Mouse (Mus musculus) liver, embryonic 14.5 days (tissue): Measurements from ENCODE around the gene Ankib1. TPM values are rescaled to one million over a fixed set of nuclear protein-coding genes. Genes with fewer than 3 reads are reported as not detected.

ENCODE experiments used
- ATAC-seq: fragments of 200-750 bp; cut with Nextera tagmentation; 2 replicates; pipeline ENCODE4 v1.8.0; 2017; ENCODE audit warnings: moderate number of reproducible peaks, mild to moderate bottlenecking, moderate library complexity; ENCODE audit not compliant: insufficient read depth
- DNase-seq, 3 experiments: peaks; one replicate each; pipeline ENCODE4 v3.0.0-alpha.2; 2012 to 2013; ENCODE audit warnings: low read depth in 3 of 3, low spot score in 3 of 3
- H3K27ac ChIP-seq: fragments of 300-500 bp; sonication (generic); 2 replicates; pipeline ENCODE4 v1.5.1; 2014; ENCODE audit warnings: moderate library complexity, mild to moderate bottlenecking, control low read depth, inconsistent platforms
- H3K27me3 ChIP-seq: fragments of 300-500 bp; sonication (generic); 2 replicates; pipeline ENCODE4 v1.6.1; 2014; ENCODE audit warnings: mild to moderate bottlenecking, low read length, moderate library complexity; ENCODE audit not compliant: control insufficient read depth, insufficient read depth
- H3K36me3 ChIP-seq: fragments of 300-500 bp; sonication (generic); replicated peaks from 2 replicates; pipeline ENCODE4 v1.6.1; 2014; ENCODE audit warnings: low read depth; ENCODE audit not compliant: control insufficient read depth, insufficient read depth
- H3K4me1 ChIP-seq, 2 experiments: fragments of 200-500 bp in 1 of 2; fragments of 300-500 bp in 1 of 2; sonication (generic) in 1 of 2; replicated peaks; 2 replicates each; pipeline ENCODE4 v1.6.1; 2012 to 2014; ENCODE audit warnings: antibody characterized with exemption in 1 of 2, inconsistent platforms in 1 of 2, low read length in 1 of 2; ENCODE audit not compliant: control insufficient read depth in 2 of 2, insufficient read depth in 2 of 2
- H3K4me2 ChIP-seq: fragments of 300-500 bp; sonication (generic); 2 replicates; pipeline ENCODE4 v1.6.1; 2014; ENCODE audit warnings: low read depth, mild to moderate bottlenecking, control low read depth, moderate library complexity
- H3K4me3 ChIP-seq, 2 experiments: fragments of 200-500 bp in 1 of 2; fragments of 300-500 bp in 1 of 2; sonication (generic) in 1 of 2; 2 replicates each; pipeline ENCODE4 v1.5.1; 2012 to 2014; ENCODE audit warnings: low read depth in 2 of 2, low read length in 2 of 2, mild to moderate bottlenecking in 2 of 2, control low read depth in 1 of 2, inconsistent platforms in 1 of 2, moderate library complexity in 1 of 2; ENCODE audit not compliant: insufficient read depth in 1 of 2
- H3K9ac ChIP-seq: fragments of 300-500 bp; sonication (generic); replicated peaks from 2 replicates; pipeline ENCODE4 v1.6.1; 2014; ENCODE audit warnings: mild to moderate bottlenecking, control low read depth, moderate library complexity
- H3K9me3 ChIP-seq: fragments of 300-500 bp; sonication (generic); 2 replicates; pipeline ENCODE4 v1.6.1; 2016; ENCODE audit warnings: low read length, mixed read lengths; ENCODE audit not compliant: control insufficient read depth
- CTCF ChIP-seq: IDR thresholded peaks from 2 replicates; pipeline ENCODE4 v1.5.1; 2016; ENCODE audit warnings: antibody characterized with exemption, low read depth, control low read depth
- EP300 ChIP-seq: IDR thresholded peaks from 2 replicates; pipeline ENCODE4 v1.6.1; 2016; ENCODE audit warnings: antibody characterized with exemption, low read depth
- WGBS: fragments of 180-500 bp; shearing (Covaris S2); extraction: QIAGEN DNeasy Blood & Tissue Kit; methylation state at CpG from one replicate; pipeline ENCODE4 v1.1.7; 2014; ENCODE audit not compliant: insufficient replicate concordance; 5-methylcytosine and 5-hydroxymethylcytosine counted together
- microRNA-seq: library from miRNA; unstranded; fragments of <30 nt; microRNA quantifications from one replicate; pipeline ENCODE4, GENCODE M21; 2016
- polyA plus RNA-seq, 2 experiments: library from polyadenylated mRNA; depleted of rRNA in 1 of 2; stranded (reverse) in 1 of 2; unstranded in 1 of 2; fragments of >200 nt; fragmentation: Nextera tagmentation in 1 of 2; extraction: Ambion mirVana in 1 of 2; gene quantifications; 2 replicates each; pipeline versions ENCODE4 v1.2.1 to v1.2.3; 2012 to 2014

Gene Ankib1
- polyA plus RNA-seq, 2 experiments = 3.1 to 3.8 TPM

DNA sequence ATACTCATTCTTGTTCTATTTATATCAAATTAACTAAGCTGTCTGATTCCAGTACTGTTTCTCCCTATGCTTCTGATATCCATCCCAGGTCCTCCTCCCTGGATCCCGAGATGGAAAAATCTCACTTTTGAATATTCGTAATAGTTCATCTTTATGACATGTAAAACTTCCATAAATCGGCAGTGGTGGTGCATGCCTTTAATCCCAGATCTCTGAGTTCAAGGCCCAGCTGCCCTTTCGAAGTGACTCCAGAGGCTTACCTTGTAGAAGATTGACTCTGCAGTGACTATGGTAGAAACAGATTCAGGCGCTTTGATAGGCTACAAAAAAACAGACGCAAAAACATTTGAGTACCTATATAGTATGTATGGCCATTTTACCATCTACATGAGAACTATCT is 158.1 kb downstream of the Ankib1 start:
- H3K27ac ChIP-seq = no peak overlapping the region
- H3K36me3 ChIP-seq = peaks cover 34% of the 10 kb centered on the region
- no peak overlapping the region for H3K9ac ChIP-seq
- no peaks in the 10 kb centered on the region for H3K27me3 ChIP-seq
- H3K9me3 ChIP-seq = no peaks in the 10 kb centered on the region
- H3K4me1 ChIP-seq = peaks cover 3 to 12% of the 10 kb centered on the region in 2 experiments; a peak in 3 of 4 replicates
- no peak overlapping the region for H3K4me3 ChIP-seq
- no peak overlapping the region for H3K4me2 ChIP-seq
- 83% methylated on average over 6 of the region's 6 CpGs for WGBS
- ATAC-seq (no peak), DNase-seq (no peak)
- TF ChIP-seq CTCF = no peak
- no peak for TF ChIP-seq EP300

Small RNA genes within 50 kb of the gene (microRNA-seq; reads per million reads assigned to microRNA genes)
- gene Gm22926 (not detected), gene Gm26238 (not detected)

Other genes with a start within 250 kb of the Ankib1 start
- 1.2 and 1.9 TPM in 2 replicates for gene 1700109H08Rik, start 231.4 kb downstream of the Ankib1 start, polyA plus RNA-seq (2012; rRNA removed)
- 0.50 and 0.71 TPM in 2 replicates for gene 1700109H08Rik, start 231.4 kb downstream of the Ankib1 start, polyA plus RNA-seq (2014; fragmentation: Nextera tagmentation; extraction: Ambion mirVana)
- gene Pex1, start 206.9 kb downstream of the Ankib1 start, polyA plus RNA-seq (2012; rRNA removed) = 2.2 and 4.0 TPM in 2 replicates
- gene Pex1, start 206.9 kb downstream of the Ankib1 start, polyA plus RNA-seq (2014; fragmentation: Nextera tagmentation; extraction: Ambion mirVana) = 2.9 and 3.8 TPM in 2 replicates
- gene Rbm48, start 206.3 kb downstream of the Ankib1 start, polyA plus RNA-seq (2012; rRNA removed) = 2.3 and 4.1 TPM in 2 replicates
- gene Rbm48, start 206.3 kb downstream of the Ankib1 start, polyA plus RNA-seq (2014; fragmentation: Nextera tagmentation; extraction: Ambion mirVana) = 5.7 and 6.2 TPM in 2 replicates
- not detected in 2 replicates for gene Tmbim7, start 151.7 kb downstream of the Ankib1 start, polyA plus RNA-seq (2012; rRNA removed)
- not detected in 2 replicates for gene Tmbim7, start 151.7 kb downstream of the Ankib1 start, polyA plus RNA-seq (2014; fragmentation: Nextera tagmentation; extraction: Ambion mirVana)
- 17.8 and 25.4 TPM in 2 replicates for gene Gatad1, start 145.7 kb downstream of the Ankib1 start, polyA plus RNA-seq (2012; rRNA removed)
- 27.7 and 30.1 TPM in 2 replicates for gene Gatad1, start 145.7 kb downstream of the Ankib1 start, polyA plus RNA-seq (2014; fragmentation: Nextera tagmentation; extraction: Ambion mirVana)
- gene Krit1, start 259 bp upstream of the Ankib1 start, polyA plus RNA-seq (2012; rRNA removed) = 8.2 and 13.0 TPM in 2 replicates
- gene Krit1, start 259 bp upstream of the Ankib1 start, polyA plus RNA-seq (2014; fragmentation: Nextera tagmentation; extraction: Ambion mirVana) = 15.6 and 15.7 TPM in 2 replicates
- 0.02 TPM in 1 of 2 replicates, not detected in the other for gene Lrrd1, start 42.2 kb upstream of the Ankib1 start, polyA plus RNA-seq (2012; rRNA removed)
- gene Lrrd1, start 42.2 kb upstream of the Ankib1 start, polyA plus RNA-seq (2014; fragmentation: Nextera tagmentation; extraction: Ambion mirVana) = 0.05 TPM in 1 of 2 replicates, not detected in the other
- gene Mterf1a, start 91.0 kb upstream of the Ankib1 start, polyA plus RNA-seq (2012; rRNA removed) = 1.8 and 3.5 TPM in 2 replicates
- 4.2 and 4.9 TPM in 2 replicates for gene Mterf1a, start 91.0 kb upstream of the Ankib1 start, polyA plus RNA-seq (2014; fragmentation: Nextera tagmentation; extraction: Ambion mirVana)
- gene Akap9, start 125.1 kb upstream of the Ankib1 start, polyA plus RNA-seq (2012; rRNA removed) = 3.2 and 6.2 TPM in 2 replicates
- gene Akap9, start 125.1 kb upstream of the Ankib1 start, polyA plus RNA-seq (2014; fragmentation: Nextera tagmentation; extraction: Ambion mirVana) = 17.8 and 18.6 TPM in 2 replicates